Mouse (Mus musculus) testis, adult 2 months (tissue): Measurements from ENCODE around the gene Knl1.

ENCODE experiments used
- CTCF ChIP-seq: fragments of 200-500 bp; IDR thresholded peaks from 2 replicates; pipeline ENCODE4 v1.5.1; 2012; ENCODE audit warnings: low read depth, mild to moderate bottlenecking, inconsistent platforms, low read length, moderate library complexity; ENCODE audit not compliant: control insufficient read depth, insufficient read depth, insufficient replicate concordance
- POLR2A ChIP-seq: fragments of 200-500 bp; IDR thresholded peaks from 2 replicates; pipeline ENCODE4 v1.6.1; 2012; ENCODE audit warnings: low read depth, mild to moderate bottlenecking, inconsistent platforms, low read length, moderate library complexity; ENCODE audit not compliant: control insufficient read depth

DNA sequence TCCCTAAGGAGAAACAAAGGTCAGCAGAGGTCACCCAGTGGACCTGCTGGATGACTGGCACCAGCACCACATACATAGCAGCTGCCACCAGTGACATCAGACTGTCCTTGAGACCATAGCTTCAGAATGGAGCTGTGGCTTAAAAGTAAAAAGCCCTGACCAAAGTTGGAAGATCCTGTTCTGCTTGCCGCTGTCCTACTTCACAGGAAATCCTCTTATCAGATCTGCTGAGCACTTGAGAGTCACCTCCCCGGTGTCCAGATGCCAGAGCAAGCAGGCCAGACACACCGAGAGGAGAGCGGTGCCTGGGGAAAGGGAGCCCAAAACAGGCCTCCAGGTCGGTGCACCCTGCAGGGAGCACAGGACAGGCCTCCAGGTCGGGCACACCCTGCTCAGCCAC, 105.3 kb downstream of the Knl1 start:
- no peak for TF ChIP-seq CTCF
- TF ChIP-seq POLR2A, result no peak
